Mouse (Mus musculus): ENCODE data around the gene Syp.
A peak's percentile ranks its signal among the peaks of the same experiment; 100 is the strongest.

The Syp gene

GRCm38 (mm10) chrX:7664791-7665190, 26.5 kb downstream of the Syp start:
- no peak for DNase-seq (ENCODE audit: low spot score)

- DNase-seq (ENCODE audit: low spot score), result no peak
These were observed 27.6 kb downstream of the Syp start for GRCm38 (mm10) chrX:7665739-7666502.

GRCm38 (mm10) chrX:7670390-7670881, 32.2 kb downstream of the Syp start:
- DNase-seq (ENCODE audit: low spot score), result no peak

- no peak for DNase-seq (ENCODE audit: low spot score)
These were observed 32.8 kb downstream of the Syp start, which contains the start of gene Plp2 for GRCm38 (mm10) chrX:7670921-7671623. Plp2 (minus strand) TSS chrX:7671390.

- no peak for DNase-seq (ENCODE audit: low spot score)
These were observed 34.5 kb downstream of the Syp start for GRCm38 (mm10) chrX:7672739-7673138.

GRCm38 (mm10) chrX:7673578-7674281, 35.5 kb downstream of the Syp start:
- no peak for DNase-seq (ENCODE audit: low spot score)

GRCm38 (mm10) chrX:7674284-7675000, 36.2 kb downstream of the Syp start:
- no peak for DNase-seq (ENCODE audit: low spot score)

GRCm38 (mm10) chrX:7675001-7675380, 36.7 kb downstream of the Syp start:
- DNase-seq (ENCODE audit: low spot score), result no peak

GRCm38 (mm10) chrX:7678986-7679385, 40.7 kb downstream of the Syp start:
- DNase-seq (ENCODE audit: low spot score), result no peak

GRCm38 (mm10) chrX:7679405-7680056, 41.3 kb downstream of the Syp start:
- peak; percentile 76 for DNase-seq (ENCODE audit: low spot score)

- no peak for DNase-seq (ENCODE audit: low spot score)
These were observed 41.8 kb downstream of the Syp start for GRCm38 (mm10) chrX:7680057-7680412.

- DNase-seq (ENCODE audit: low spot score), result no peak
These were observed 42.6 kb downstream of the Syp start, which contains the start of gene Magix for GRCm38 (mm10) chrX:7680864-7681263. Magix (minus strand) TSS chrX:7681251.

GRCm38 (mm10) chrX:7688321-7688720, 50.0 kb downstream of the Syp start:
- DNase-seq (ENCODE audit: low spot score), result no peak

- no peak for DNase-seq (ENCODE audit: low spot score)
These were observed 52.2 kb downstream of the Syp start for GRCm38 (mm10) chrX:7690486-7690885.

- DNase-seq (ENCODE audit: low spot score), result no peak
These were observed 54.6 kb downstream of the Syp start for GRCm38 (mm10) chrX:7692862-7693261.

- no peak for DNase-seq (ENCODE audit: low spot score)
These were observed 58.2 kb downstream of the Syp start for GRCm38 (mm10) chrX:7696520-7696919.

- peak; percentile 79 for DNase-seq (ENCODE audit: low spot score)
These were observed 58.7 kb downstream of the Syp start, which contains the start of gene Gpkow for GRCm38 (mm10) chrX:7696954-7697381. Gpkow (plus strand) TSS chrX:7697131.

Data from left cerebral cortex, adult 11 months (tissue).